Mouse (Mus musculus) lung, adult 2 months (tissue): Measurements from ENCODE around the gene Krt18. TPM values are rescaled to one million over a fixed set of nuclear protein-coding genes. Genes with fewer than 3 reads are reported as not detected.

ENCODE experiments used
- DNase-seq: peaks from one replicate; pipeline ENCODE4 v3.0.0; 2022
- H3K4me1 ChIP-seq: fragments of 200-500 bp; 2 replicates; pipeline ENCODE4 v1.6.1; 2011; ENCODE audit warnings: low read length; ENCODE audit not compliant: control insufficient read depth, insufficient read depth
- H3K4me3 ChIP-seq: fragments of 200-500 bp; replicated peaks from 2 replicates; pipeline ENCODE3; 2011; ENCODE audit warnings: low read depth, mild to moderate bottlenecking, control low read depth, low read length; ENCODE audit errors: extremely low read depth
- CTCF ChIP-seq: fragments of 200-500 bp; IDR thresholded peaks from 2 replicates; pipeline ENCODE4 v1.5.1; 2011; ENCODE audit warnings: mild to moderate bottlenecking, low read length, control low read depth; ENCODE audit not compliant: insufficient read depth
- POLR2A ChIP-seq: fragments of 200-500 bp; IDR thresholded peaks from 2 replicates; pipeline ENCODE4 v1.6.1; 2011; ENCODE audit warnings: low read depth, mild to moderate bottlenecking, control low read depth, low read length, borderline replicate concordance; ENCODE audit errors: extremely low read depth
- WGBS: fragments of 180-500 bp; shearing (Covaris S2); methylation state at CpG from one replicate; pipeline ENCODE4 v1.1.7; 2018; 5-methylcytosine and 5-hydroxymethylcytosine counted together
- polyA plus RNA-seq: library from polyadenylated mRNA; depleted of rRNA; stranded (reverse); fragments of >200 nt; gene quantifications from 2 replicates; pipeline ENCODE4 v1.2.3, GENCODE M21; 2012; rRNA removed

Krt18 gene
- polyA plus RNA-seq, result 62.6 and 63.8 TPM in 2 replicates

DNA sequence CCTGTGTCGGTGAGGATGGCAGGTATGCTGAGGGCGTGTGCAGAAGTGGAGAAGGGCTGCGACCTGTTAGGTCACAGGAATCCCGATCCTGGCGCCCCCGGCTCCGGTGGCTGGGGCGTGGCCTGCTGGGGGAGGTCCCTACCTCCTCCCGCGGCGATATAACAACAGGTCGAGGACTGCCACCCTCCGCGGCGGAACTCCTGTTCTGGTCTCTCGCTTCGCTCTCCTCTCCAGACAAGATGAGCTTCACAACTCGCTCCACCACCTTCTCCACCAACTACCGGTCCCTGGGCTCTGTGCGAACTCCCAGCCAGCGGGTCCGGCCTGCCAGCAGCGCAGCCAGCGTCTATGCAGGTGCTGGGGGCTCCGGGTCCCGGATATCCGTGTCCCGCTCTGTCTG is at the start of gene Krt18:
Gene Krt18, plus strand, starts transcription at position 141 of the 400 bp plus-strand sequence.
- Histone ChIP-seq H3K4me3 (peak within 1 kb of the TSS; percentile 70), H3K4me1 (peaks cover 7% of the 10 kb centered on the region)
- DNase-seq, result peak; percentile 61
- 3% methylated on average over 28 of the region's 28 CpGs for WGBS
- TF ChIP-seq POLR2A (peak; percentile 88; the same call in 1 of the 2 replicates), CTCF (no peak)

- DNase-seq, result peak; percentile 73
- TF ChIP-seq CTCF, result no peak
- no peak for TF ChIP-seq POLR2A
- Histone ChIP-seq H3K4me3 (no peak overlapping the region), H3K4me1 (peaks cover 17% of the 10 kb centered on the region)
- 50% methylated on average over 6 of the region's 6 CpGs for WGBS
These were observed 47.1 kb upstream of the Krt18 start for GRCm38 (mm10) chr15:101980849-101981248.

GRCm38 (mm10) chr15:101983315-101983948 is 44.5 kb upstream of the Krt18 start:
- peaks cover 3% of the 10 kb centered on the region; the same call in 1 of the 2 replicates for H3K4me1 ChIP-seq
- no peak for DNase-seq
- no peak overlapping the region for H3K4me3 ChIP-seq
- 74% methylated on average over 13 of the region's 13 CpGs for WGBS
- no peak for TF ChIP-seq CTCF
- no peak for TF ChIP-seq POLR2A

DNA sequence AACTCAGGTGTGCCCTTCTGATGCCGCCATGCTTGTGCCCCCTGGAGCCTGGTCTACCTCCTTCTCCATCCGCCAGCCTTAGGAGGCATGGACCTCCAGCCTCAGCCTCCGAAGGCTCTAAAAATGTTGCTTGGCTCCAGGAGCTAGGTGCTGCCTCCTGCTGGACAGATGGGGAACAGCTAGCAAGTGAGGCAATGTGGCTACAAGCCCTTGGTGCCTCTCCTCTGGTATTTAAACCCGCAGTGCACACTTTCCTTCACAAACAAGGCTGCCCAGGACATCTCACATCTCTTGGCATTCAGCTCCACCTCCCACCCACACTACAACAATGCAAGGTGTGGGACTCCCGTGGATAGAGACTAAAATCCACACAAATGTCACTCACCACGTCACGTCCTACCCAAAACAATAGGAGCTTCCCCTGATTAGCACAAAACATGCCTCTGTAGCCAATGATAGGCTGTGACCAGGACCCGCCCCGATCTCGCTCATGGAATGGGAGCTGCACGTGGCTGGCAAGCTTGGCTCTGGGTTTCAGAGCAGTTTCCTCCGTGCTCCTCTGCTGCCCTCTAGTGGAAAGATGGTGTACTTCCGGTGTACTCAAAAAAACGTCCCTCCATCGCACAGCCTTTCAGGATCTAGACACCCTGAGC is 43.9 kb upstream of the Krt18 start:
- Histone ChIP-seq H3K4me1 (peaks cover 3% of the 10 kb centered on the region; the same call in 1 of the 2 replicates), H3K4me3 (peak overlapping the region; percentile 40)
- peak; percentile 87 for DNase-seq
- TF ChIP-seq POLR2A (no peak; the same call in 1 of the 2 replicates), CTCF (peak; percentile 99)
- WGBS, result 2% methylated on average over 15 of the region's 15 CpGs

DNA sequence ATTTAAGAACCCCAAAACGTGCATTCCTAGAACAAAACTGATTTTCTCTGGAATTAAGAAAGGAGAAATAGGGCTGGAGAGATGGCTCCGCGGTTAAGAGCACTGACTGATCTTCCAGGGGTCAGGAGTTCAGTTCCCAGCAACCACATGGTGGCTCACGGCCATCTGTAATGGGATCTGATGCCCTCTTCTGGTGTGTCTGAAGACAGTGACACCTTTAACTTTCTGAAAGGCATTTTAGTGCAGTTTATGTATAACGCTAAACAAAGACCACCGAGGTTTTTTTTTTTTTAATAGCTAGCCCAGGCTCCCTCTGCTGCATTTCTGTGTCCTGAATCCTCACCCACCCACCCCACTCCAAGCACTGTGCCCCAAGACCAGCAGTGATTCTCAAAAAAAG is 43.2 kb upstream of the Krt18 start:
- Histone ChIP-seq H3K4me3 (no peak overlapping the region), H3K4me1 (peaks cover 3% of the 10 kb centered on the region; the same call in 1 of the 2 replicates)
- 6% methylated on average over 6 of the region's 6 CpGs for WGBS
- TF ChIP-seq POLR2A (no peak), CTCF (no peak)
- no peak for DNase-seq

- peaks cover 3% of the 10 kb centered on the region; the same call in 1 of the 2 replicates for H3K4me1 ChIP-seq
- TF ChIP-seq CTCF, result peak; percentile 94
- TF ChIP-seq POLR2A, result no peak
- DNase-seq, result peak; percentile 85
- WGBS, result under 1% methylated on average over 10 of the region's 10 CpGs
- no peak overlapping the region for H3K4me3 ChIP-seq
These were observed 39.9 kb upstream of the Krt18 start for GRCm38 (mm10) chr15:101988119-101988518.

- TF ChIP-seq CTCF, result no peak
- WGBS, result 68% methylated on average over 8 of the region's 8 CpGs
- DNase-seq, result no peak
- H3K4me1 ChIP-seq, result peaks cover 1% of the 10 kb centered on the region; the same call in 1 of the 2 replicates
- H3K4me3 ChIP-seq, result no peak overlapping the region
These were observed 39.3 kb upstream of the Krt18 start for GRCm38 (mm10) chr15:101988714-101989113.

DNA sequence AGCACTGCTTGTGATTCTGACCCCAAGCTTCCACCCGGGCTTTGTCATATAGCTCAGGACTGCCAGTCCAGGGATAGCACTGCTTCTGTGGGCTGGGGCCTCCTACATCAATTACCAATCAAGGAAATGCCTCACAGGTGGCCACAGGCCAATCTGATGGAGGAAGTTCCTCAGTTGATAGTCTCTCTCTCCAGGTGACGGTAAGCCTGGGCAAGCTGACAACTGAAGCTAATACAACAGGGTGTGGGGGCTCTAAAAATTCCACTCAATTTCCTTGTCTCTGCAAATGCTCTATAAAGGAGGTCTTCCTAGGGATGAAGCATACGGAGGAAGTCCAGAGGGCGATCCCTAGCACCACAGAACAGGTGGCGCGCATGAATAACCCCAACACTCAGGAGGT is 37.0 kb upstream of the Krt18 start:
- TF ChIP-seq CTCF (no peak), POLR2A (no peak)
- WGBS, result 74% methylated on average over 6 of the region's 6 CpGs
- no peak for DNase-seq
- Histone ChIP-seq H3K4me3 (no peak overlapping the region), H3K4me1 (no peaks in the 10 kb centered on the region)

GRCm38 (mm10) chr15:101994365-101994764 is 33.6 kb upstream of the Krt18 start:
- DNase-seq, result no peak
- TF ChIP-seq CTCF, result no peak
- no peak for TF ChIP-seq POLR2A
- Histone ChIP-seq H3K4me1 (no peaks in the 10 kb centered on the region), H3K4me3 (no peak overlapping the region)
- 64% methylated on average over 6 of the region's 6 CpGs for WGBS
